Mouse (Mus musculus) lung, postnatal 10 days (tissue): ENCODE results near the gene Sdf2.
"Not testable (repeated sequence)": the region's sequence is repeated elsewhere in the genome, so short reads cannot be mapped to it uniquely, and the experiment has no call there.

Experiments used
- DNase-seq: peaks from one replicate; pipeline ENCODE4 v3.0.0; 2021

Gene Sdf2

GRCm38 (mm10) chr11:78262550-78262949 lies 17.0 kb downstream of the Sdf2 start:
- peak; percentile 76 for DNase-seq

GRCm38 (mm10) chr11:78265571-78265970 lies 20.0 kb downstream of the Sdf2 start:
- DNase-seq: no peak

- DNase-seq: no peak
Measured at GRCm38 (mm10) chr11:78271986-78272385, 26.4 kb downstream of the Sdf2 start.

- DNase-seq: no peak
Measured at GRCm38 (mm10) chr11:78275596-78275995, 30.1 kb downstream of the Sdf2 start.

GRCm38 (mm10) chr11:78276169-78276568 lies 30.6 kb downstream of the Sdf2 start:
- DNase-seq: not testable (repeated sequence)

GRCm38 (mm10) chr11:78278853-78279252 lies 33.3 kb downstream of the Sdf2 start:
- DNase-seq: no peak

- no peak for DNase-seq
Measured at GRCm38 (mm10) chr11:78279586-78279985, 34.0 kb downstream of the Sdf2 start.

GRCm38 (mm10) chr11:78289146-78289763 lies 43.7 kb downstream of the Sdf2 start:
- no peak for DNase-seq

GRCm38 (mm10) chr11:78290654-78291053 lies 45.1 kb downstream of the Sdf2 start, which contains the start of gene BC030499:
Gene BC030499, plus strand, starts transcription at chr11:78290841.
- DNase-seq: no peak

- no peak for DNase-seq
Measured at GRCm38 (mm10) chr11:78294585-78294984, 49.0 kb downstream of the Sdf2 start.

GRCm38 (mm10) chr11:78300917-78301316 lies 55.4 kb downstream of the Sdf2 start:
- DNase-seq: no peak

GRCm38 (mm10) chr11:78301357-78302084 lies 56.0 kb downstream of the Sdf2 start, which contains the start of gene Spag5:
Gene Spag5, plus strand, starts transcription at chr11:78301529.
- peak; percentile 92 for DNase-seq
